Mouse (Mus musculus) 3T3-L1 (cell line): ENCODE data around the gene Ewsr1.

Source experiments
- DNase-seq: peaks from one replicate; pipeline ENCODE4 v3.0.0-alpha.2; 2015; ENCODE audit warnings: low read depth, low spot score

Ewsr1 gene

DNA sequence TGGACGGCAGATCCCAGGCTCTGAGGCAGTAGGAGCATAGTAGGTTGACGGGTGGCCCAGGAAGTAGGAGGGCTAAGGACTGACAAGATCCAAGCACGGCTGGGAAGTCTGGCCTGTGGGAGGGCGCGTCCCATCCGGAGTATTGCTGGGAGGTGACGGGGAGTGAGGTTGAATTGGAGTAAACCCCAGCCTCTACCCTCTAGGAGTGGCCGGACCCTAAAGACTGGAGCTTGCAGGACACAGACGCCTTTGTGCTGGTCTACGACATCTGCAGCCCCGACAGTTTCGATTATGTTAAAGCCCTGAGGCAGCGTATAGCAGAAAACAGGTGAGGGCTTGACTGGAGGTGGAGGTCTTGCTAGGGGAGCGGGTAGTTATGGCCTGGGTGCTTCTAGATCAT, 39.8 kb downstream of the Ewsr1 start:
- no peak for DNase-seq

- DNase-seq, result no peak
These were observed 40.3 kb downstream of the Ewsr1 start for GRCm38 (mm10) chr11:5058783-5059182.

GRCm38 (mm10) chr11:5057856-5058641, 41.0 kb downstream of the Ewsr1 start, which contains the start of gene Rasl10a:
Gene Rasl10a (plus strand): TSS chr11:5058128.
- no peak for DNase-seq

- DNase-seq, result no peak
These were observed 41.6 kb downstream of the Ewsr1 start for GRCm38 (mm10) chr11:5057541-5057855.

DNA sequence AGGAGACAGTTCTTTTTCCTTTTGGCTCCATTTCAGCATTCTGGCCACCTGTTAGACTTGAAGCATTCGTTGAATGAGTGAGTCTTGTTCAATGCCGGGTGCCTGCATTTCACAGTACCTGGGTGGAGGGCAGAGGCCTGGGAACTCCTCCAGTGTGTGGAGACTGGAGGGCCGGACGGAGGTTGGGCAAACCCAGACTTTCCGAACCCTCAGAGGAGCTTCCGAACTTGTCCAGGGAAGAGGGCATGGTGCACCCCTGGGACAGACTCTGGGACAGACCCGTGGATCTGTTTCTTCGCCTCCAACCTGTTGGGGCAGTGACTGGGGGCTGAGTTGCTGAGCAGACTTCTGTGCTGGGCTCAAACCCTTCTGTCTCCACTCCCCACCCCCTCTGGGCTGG, 42.0 kb downstream of the Ewsr1 start:
- DNase-seq, result no peak

- no peak for DNase-seq
These were observed 42.8 kb downstream of the Ewsr1 start for GRCm38 (mm10) chr11:5055945-5056938.

GRCm38 (mm10) chr11:5054874-5055273, 44.2 kb downstream of the Ewsr1 start:
- no peak for DNase-seq

DNA sequence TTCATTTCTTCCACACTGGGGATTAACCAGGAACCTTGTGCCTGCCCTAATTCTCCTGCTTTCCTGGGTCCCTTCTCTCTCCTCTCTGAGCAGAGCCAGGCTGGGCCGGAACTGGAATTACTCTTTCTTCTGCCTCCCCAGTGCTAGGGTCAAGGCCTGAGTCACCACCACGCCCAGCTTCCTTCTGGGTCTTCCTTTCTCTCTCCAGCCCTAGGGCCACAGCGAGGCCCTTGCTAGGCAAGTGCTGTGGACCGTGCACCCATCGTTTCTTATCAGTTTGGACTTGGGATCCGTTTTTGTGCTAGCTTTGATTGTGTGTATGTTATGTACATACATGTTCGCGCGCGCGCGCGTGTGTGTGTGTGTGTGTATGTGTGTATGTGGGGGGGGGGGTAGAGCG, 44.9 kb downstream of the Ewsr1 start:
- peak; percentile 26 for DNase-seq

DNA sequence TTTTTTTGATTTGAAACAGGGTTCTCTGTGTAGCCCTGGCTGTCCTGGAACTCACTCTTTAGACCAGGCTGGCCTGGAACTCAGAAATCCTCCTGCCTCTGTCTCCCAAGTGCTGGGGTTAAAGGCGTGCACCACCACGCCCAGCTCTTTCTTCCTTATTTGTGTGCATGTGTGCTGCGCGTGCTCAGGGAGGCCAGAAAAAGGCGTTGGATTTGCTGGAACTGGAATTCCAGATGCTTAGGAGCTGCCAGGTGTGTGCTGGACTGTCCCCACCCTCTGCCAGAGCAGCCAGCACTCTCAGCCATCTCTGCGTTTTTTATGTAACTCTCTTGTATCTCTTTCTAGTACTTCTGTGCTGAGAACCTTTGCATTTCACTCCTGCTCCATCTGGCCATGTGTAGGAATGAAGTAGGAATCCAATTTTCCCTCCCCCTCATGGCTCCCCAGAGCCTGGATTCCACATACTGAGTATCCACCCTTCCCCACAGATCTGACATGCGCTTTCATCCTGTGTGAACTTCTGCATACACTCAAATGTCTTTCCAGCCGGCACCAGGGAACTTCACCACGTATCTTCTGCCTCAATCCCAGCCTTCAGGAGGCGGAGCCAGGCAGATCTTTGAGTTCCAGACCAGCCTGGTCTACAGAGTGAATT, 46.7 kb downstream of the Ewsr1 start:
- no peak for DNase-seq

GRCm38 (mm10) chr11:5051629-5052028, 47.4 kb downstream of the Ewsr1 start:
- no peak for DNase-seq

DNA sequence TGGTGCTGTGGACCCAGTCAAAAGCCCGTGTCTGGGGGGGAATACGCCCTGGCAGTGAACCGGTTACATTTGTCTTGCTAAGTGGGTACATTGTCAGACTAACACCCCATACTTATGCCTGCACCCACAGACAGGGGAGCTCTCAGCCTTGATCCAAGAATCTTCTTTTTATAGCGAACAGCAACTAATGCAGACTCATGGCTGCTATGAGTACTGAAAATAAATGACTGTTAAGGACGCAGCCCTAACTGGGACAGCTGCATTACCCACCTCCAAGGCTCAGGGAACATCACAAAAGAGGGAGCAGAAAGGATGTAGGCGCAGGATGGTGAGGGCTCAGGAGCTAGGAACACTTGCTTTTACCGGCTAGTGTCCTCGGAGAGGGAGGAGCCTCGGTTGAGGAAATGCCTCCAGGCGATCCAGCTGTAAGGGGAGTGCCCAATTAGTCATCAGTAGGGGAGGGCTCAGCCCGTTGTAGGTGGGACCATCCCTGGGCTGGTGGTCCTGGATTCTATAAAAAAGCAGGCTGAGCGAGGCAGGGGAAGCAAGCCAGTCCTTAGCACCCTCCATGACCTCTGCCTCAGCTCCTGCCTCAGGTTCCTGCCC, 52.6 kb downstream of the Ewsr1 start:
- peak; percentile 9 for DNase-seq

DNA sequence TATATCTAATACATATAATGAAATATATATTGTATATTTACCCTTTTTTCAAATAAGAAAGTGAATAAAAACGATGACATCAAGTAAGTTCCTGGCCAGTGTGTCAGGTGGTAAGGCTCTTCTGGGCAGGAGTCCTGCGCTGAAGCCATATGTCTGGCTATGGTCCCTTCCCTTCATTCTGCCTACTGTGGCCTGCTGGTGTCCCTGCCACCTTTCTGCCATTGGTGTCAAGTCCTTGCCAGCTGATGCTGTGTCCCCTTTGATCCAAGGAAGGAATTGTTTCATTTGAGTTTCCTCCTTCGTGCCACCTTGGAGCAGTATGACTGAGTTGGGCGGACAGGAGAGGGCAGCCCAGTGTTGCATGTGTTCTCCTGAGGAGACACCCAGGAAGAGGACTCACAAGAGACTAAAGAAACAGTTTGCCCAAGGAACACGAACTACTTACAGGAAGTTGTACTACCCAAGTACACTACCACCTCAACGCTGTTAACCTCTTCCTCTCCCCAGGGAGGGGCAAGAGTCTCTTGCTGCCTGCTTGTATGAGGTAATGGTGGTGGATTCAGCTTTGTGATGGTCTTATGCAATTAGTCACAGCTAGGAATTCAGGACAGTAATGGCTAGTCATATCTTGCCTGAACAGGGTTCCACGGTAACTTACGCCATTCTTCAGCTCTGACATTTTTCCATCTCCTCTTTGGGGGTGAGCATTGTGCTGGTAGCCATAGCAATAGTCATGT, 56.3 kb downstream of the Ewsr1 start:
- DNase-seq, result no peak

DNA sequence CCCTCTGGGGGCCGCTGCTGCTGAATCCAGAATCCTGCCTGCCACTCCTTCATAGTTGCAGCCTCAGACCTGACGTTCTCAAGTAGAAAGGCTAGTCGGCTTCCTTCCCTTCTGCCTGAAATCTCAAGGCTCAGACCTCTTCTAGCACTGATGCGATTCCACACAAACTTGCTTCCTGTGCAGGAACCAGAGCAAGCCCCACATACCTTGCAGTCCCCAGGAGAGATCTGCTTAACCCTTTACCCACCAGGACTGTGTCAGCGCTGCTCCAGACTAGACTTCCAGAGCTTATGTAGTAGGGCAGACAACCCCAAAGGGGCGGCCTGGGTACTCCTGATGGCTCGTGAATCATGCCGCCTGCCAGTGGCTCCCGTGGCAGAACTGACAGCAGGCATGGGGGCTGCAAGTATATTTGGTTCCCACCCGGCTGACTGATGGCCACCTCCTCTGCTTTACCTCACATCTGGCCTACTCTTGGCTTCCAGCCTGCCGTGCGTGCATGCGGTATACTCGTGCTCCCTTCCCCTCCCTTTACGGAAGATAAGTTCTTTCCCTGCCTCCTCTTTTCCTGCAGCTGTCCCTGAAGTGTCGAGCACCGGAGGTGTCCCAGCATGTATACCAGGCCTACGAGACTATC, 57.8 kb downstream of the Ewsr1 start:
- no peak for DNase-seq

DNA sequence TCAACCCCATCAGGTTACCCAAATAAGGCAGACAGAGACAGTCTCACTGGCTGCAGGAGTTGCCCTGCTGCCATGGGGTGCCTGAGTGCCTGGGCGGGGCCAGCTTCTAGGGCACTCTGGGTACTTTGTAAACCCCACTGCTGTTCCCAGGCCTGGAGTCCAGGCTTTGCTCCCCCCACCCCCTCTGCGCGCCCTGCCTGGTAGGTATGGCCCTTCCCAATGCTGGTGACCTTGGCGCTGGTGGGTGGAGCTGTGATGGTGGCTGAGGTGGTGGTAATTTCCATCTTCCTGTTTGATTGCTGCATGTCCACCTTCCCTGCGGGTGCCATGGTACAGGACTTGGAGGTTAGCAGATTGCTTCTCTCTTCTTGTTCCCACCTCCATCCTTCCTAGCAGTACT, 58.5 kb downstream of the Ewsr1 start:
- DNase-seq, result no peak

- DNase-seq, result no peak
These were observed 61.8 kb downstream of the Ewsr1 start for GRCm38 (mm10) chr11:5037146-5037854.

DNA sequence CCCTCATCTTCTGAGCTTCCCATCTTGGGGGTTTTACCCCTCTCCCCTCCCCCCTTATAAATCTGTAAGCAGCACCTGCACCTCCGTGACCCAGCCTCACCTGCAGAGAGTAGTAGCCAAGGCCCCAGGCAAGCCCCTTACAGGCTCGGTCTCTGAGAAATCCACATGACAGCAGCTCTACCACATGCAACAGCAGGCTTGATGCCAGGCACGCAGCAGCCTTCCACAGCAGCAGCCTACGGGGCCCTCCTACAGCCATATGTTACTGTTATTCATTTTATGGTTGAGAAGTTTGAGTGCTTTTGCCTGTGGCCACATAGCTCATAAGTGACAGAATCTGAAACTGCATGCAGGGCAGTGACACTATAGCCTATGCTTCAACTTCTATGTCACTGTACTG, 63.6 kb downstream of the Ewsr1 start:
- no peak for DNase-seq

- DNase-seq, result no peak
These were observed 65.9 kb downstream of the Ewsr1 start for GRCm38 (mm10) chr11:5033136-5033535.

DNA sequence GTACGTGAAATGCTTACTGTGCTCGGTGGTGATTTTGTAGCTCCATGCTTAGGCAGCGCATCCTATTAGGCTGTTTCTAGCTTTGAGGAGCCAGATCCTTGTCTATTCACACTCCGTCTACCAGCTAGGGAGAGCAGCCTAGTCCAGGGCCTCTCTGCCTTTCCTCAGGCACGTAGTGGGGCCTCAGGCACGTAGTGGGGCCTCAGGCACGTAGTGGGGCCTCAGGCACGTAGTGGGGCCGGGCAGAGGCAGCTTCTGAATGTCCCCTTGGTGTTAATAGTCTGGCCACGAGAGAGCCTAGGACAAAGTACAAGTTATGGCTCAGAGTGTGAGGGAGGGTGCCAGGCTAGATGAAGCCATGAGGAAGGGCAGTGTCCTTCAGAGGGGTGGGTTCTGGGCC, 66.4 kb downstream of the Ewsr1 start:
- no peak for DNase-seq

- no peak for DNase-seq
These were observed 70.8 kb downstream of the Ewsr1 start for GRCm38 (mm10) chr11:5028228-5028627.

- DNase-seq, result no peak
These were observed 74.0 kb downstream of the Ewsr1 start for GRCm38 (mm10) chr11:5025108-5025507.
